Mouse (Mus musculus) lung, adult 2 months (tissue): Measurements from ENCODE around the gene Hmga2.

ENCODE experiments used
- CTCF ChIP-seq: fragments of 200-500 bp; IDR thresholded peaks from 2 replicates; pipeline ENCODE4 v1.5.1; 2011; ENCODE audit warnings: mild to moderate bottlenecking, low read length, control low read depth; ENCODE audit not compliant: insufficient read depth
- POLR2A ChIP-seq: fragments of 200-500 bp; IDR thresholded peaks from 2 replicates; pipeline ENCODE4 v1.6.1; 2011; ENCODE audit warnings: low read depth, mild to moderate bottlenecking, control low read depth, low read length, borderline replicate concordance; ENCODE audit errors: extremely low read depth

- TF ChIP-seq CTCF (no peak), POLR2A (no peak)
Measured at GRCm38 (mm10) chr10:120489611-120490010, 13.3 kb upstream of the Hmga2 start.
